Mouse (Mus musculus) gastrocnemius, postnatal 10 days (tissue): ENCODE measurements around the gene Rapgef4. TPM values are rescaled to one million over a fixed set of nuclear protein-coding genes. Genes with fewer than 3 reads are reported as not detected.

Experiments
- DNase-seq: peaks from one replicate; pipeline ENCODE4 v3.0.0; 2021; ENCODE audit warnings: mixed read lengths
- total RNA-seq, 2 experiments: library from RNA; stranded (reverse); gene quantifications; 2 replicates each; pipeline ENCODE4 v1.2.3; 2021

The Rapgef4 gene
- total RNA-seq, 2 experiments from 2014 or later: 2.4 to 4.4 TPM

DNA sequence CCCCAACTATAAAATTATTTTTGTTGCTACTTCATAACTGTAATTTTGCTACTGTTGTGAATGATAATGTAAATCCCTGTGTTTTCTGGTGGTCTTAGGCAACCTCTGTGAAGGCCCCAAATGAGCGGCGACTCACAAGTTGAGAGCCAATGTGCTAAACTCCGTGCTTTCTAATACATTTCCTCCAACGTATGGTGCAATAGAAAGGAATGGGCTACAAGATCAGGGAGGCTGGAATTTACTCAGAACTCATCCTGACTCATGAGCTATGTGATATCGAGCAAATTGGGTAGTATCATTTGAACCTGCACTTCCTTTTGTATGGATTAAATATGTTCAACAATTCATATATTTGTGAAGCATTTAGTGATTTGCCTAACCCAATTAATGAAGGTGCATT, 299.5 kb downstream of the Rapgef4 start:
- no peak for DNase-seq

DNA sequence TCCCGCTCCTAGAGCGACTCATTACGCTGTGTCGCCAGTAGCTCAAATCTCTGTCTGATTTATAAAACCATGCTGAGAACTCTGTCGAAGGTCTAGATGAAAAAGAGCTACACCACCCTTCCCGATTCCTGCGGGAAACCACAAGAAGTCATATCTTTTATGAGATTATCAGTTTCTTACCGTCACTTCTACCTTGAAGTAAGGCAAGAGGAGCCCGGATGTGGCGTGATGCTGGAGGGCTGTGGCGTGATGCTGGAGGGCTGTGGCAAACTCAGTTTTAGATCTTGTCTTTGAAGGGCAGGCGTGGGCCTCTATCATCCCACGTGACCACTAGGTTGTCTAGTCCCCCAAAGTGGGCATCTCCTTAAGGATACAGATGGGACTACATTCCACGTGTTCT, 300.9 kb downstream of the Rapgef4 start:
- DNase-seq: no peak

DNA sequence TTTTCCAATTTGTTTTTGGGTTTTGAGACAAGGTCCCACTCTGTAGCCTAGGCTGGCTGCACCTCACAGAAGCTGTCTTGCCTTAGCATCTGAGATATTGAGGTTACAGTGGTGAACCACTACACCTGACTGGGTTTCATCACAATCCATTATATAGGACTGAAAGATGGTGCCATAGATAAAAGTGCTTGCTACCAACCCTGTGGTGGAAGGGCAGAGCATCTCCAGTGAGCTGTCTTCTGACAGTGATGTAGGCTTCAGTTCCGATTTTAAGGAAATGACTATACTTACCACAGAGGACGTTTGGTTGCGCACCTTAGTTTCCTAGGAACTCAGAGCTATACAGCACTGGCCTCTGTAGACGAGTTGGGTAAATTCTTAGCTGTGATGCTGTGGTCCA, 301.7 kb downstream of the Rapgef4 start:
- DNase-seq: no peak

DNA sequence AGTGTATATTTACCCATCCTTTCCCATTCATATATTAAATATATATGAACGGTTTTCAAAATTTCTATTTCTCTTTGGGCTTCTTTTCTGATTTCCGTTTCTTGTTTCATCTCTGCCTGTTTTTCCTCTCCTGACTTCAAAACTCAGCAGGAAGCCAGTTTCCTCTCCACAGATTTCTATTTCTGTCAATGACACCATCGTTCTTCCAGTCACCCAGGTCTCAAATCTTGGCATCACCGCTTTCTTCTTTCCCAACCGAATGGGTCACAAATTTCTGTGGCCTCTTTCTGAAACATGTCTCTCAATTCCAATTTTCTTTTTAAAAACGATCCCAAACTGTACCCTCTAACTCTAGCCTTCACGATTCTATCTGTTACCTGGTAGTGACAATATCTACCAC, 303.6 kb downstream of the Rapgef4 start:
- no peak for DNase-seq

DNA sequence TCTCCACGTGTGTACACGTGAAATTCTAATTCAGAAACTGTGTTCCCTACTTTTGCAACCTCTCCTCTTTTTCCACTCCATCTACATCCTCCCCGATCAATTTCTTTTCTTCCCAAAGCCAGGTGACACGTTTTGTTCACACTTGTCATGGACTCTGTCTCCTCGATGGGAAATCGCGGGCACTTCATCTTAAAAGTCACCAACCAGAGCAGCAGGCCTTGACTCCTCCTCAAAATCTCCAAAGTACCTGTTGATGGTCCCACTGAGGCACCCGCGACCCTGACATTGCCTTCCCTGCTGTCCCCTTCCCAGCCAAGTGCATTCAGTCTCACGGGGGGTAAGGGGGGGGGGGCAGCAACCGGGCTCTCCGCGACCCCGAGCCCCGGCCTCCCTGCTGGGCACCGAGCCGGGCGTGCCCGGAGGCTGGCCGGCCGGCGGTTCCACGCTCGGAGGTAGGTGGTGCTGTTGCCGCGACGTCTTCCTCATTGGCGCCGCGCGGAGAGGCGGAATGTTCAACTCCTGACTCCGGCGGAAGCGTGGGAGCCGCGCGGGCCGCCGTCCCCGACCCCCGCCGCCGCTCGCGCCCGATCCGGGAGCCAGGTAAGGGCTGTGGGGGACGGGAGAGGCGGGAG, 304.3 kb downstream of the Rapgef4 start, which contains the start of gene Map3k20:
Gene Map3k20 (plus strand): TSS at position 382 of the 632 bp plus-strand sequence.
- peak; percentile 72 for DNase-seq

DNA sequence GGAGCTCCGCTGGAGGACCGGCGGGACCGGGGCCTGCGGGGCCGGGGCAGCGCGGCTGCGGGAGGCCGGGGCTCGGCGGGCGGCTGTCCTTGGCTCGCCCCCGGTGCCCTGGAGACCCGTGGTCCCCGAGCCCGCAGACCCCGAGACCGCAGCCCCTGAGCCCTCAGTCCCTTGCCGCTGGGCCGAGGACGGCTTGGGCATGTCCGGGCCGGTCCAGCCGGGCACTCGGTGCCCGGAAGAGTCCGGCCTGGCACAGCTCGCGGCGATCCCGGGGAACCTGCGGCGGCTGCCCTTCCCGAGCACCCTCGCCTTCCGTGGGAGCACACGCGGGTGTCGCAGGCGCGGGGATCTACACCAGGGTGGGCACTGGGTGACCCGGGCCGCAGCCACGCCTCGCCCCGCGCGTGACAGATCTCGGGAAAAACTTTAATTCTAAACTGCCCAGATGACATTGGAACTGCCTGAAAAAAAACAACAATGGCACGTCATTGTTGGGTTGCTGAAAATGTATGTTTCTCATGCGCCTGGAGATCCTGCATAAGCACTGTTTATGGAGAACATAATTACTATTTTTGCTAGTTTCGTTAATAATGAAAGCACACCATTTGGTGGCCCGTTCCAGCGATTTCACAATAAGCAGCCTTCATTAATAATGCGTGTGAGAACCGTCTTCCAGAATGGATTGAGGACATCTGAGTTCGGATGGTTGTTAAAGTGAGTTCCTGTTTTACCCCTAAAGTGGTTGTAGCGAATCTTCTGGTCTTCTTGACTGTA, 305.0 kb downstream of the Rapgef4 start:
- peak; percentile 54 for DNase-seq

DNA sequence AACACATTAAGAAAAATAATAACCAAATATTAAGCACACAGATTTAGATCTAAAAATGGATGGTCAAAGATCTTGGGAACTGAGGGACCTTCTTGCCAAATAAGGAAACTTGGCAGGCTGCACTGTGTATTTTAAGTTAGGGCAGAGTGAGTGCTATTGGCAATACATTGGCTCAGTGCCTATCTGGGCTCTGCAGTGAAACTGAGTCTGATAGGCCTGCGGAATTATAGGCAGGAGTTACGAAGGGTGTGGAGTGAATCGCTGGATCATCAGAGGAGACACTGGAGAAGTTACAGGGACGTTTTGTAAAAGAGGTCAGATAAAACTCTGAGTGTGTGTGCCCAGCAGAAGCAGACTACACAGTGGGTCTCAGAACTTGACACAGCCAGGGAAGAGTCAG, 306.1 kb downstream of the Rapgef4 start:
- no peak for DNase-seq

DNA sequence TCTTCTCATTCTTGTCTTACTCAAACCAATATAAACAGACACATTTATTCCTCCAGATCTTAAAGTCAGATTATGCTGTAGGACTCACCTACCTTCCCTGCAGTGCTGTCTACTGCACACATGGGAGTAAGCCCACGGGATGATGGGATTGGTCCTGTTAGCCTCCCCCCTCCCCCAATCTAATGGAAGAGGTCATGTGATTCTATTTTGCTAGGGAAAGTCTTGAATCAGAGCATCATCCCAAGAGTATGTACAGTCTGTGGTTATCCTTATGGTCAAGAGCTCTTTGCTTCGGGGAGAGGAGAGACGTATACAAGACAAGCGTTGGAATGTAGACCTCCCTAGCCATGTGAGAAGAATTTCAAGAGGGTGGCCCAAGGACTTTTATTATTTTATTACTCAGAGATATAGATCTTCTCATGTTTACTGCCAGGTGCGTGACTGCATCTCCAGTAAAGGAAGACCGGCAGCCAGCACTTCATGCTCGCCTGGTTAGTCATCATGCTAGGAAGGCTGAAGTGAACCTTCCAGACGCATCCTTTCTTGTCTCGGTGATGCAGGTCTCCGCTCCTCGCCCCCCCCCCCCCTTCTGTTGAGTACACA, 308.0 kb downstream of the Rapgef4 start:
- no peak for DNase-seq

DNA sequence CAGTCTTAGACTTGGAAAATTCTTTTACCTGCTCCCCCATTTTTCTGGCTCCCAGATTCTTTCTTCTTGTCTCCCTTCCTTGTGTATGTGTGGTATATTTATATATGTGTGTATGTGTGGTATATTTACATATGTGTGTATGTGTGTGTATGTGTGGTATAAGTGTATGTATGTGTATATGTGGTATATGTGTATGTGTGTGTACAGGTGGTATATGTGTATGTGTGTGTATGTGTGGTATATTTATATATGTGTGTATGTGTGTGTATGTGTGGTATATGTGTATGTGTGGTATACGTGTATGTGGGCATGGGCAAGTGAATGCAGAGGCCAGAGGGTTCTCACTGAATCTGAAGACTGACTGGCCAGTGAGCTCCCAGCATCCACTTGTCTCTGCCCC, 310.1 kb downstream of the Rapgef4 start:
- DNase-seq: no peak

DNA sequence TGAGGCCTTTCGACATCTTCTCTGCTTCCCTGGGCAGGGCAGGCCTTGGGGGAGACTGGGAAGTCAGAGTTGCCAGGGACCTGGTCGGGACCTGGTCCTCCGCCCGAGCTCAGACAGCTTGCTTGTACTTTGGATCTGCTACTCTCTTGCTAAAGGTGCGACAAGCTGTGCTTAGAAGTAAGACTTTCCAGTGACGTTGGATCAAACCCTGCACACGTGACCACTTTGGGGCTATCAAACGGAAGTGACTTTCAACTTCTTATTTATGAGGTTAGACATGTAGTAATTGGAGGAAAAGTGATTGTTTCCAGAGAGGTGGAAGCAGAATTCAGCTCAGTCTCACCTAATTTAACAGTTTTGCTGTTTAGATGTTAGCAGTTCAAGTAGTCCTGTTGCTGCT, 311.5 kb downstream of the Rapgef4 start:
- no peak for DNase-seq

DNA sequence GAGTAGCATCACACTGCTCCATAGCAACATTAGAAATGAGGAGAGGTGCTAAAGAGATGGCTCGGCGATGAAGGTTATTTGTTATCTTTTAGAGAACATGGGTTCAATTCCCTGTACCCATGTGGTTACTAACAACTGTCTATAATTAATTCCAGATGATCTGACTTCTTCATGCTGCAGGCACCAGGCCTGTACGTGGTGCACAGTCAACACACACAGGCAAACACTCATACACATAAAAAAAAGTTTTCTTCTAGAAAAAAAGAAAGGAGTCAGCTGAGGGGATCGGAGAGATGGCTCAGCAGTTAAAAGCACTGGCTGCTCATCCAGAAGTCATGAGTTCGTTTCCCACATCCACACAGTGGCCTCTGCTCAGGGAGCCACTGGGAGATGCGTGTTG, 314.0 kb downstream of the Rapgef4 start:
- DNase-seq: no peak

DNA sequence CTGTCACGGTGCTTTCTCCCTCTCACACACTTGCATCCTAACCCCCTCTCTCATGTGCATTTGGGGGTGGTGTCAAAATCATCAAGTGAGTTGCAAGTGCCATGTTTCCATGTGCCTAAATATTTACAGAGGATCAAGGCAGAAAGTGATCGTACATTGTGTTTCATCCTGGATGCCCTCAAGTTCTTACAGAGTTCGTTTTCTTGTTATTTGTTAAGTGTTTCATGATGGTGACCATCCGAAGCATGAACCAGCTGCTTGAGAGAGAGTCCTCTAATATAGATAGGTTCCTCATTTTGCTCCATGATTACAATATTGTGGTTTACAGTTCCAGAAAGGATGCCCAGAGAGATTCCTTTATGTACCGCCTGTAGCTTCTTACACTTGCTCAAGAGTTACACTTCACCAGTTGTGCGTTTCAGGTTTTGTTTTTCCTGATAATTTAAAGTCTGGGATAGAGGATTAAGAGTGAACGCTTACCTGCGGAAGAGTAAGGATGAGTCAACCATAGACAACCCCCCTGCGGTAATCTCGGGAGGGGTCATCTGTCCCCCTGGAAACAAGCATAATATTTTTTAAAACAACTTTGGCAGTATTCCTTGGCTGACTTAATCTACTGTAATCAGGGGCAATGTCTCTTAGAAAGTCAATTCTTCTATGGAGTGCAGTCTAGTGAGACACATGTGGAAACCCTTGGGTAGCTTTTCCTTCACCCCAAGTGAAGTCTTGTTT, 316.1 kb downstream of the Rapgef4 start:
- DNase-seq: no peak

DNA sequence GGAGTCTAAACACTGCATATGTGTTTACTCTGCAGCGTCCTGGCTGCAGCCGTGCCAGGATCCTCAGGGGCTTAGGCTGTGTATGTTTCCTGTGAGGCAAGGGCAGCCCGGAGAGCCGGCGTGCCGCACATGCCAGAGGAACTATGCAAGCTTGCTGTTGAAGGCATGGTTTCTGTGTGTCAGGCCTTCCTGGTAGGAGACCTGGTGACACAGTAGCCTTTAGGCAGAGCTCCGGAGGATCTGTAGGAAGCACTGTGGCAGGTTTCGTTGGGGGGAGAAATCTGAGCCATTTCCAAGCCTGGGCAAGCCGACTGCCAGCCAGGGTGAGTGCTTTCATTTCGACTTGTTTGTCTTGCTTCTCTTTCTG, 316.7 kb downstream of the Rapgef4 start:
- DNase-seq: peak; percentile 31

DNA sequence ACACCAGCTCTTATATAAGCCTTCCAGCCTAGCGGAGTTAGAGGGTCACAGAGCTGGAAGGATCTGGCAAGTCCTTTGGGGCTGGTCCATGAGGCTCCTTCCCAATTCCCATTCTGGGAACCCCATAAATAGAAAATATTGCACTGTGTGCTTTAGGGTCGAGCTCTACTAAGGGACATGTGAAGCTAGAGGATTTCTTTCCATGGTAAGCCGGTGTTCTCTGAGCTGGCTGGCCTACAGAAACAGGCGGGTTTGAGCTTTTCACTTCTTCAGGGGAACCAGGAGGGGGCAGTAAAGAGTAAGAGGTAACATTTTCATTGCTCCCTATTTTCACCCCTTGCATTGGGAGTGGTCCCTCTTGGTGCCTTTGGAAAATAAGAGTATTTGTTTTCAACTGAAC, 317.4 kb downstream of the Rapgef4 start:
- peak; percentile 26 for DNase-seq

DNA sequence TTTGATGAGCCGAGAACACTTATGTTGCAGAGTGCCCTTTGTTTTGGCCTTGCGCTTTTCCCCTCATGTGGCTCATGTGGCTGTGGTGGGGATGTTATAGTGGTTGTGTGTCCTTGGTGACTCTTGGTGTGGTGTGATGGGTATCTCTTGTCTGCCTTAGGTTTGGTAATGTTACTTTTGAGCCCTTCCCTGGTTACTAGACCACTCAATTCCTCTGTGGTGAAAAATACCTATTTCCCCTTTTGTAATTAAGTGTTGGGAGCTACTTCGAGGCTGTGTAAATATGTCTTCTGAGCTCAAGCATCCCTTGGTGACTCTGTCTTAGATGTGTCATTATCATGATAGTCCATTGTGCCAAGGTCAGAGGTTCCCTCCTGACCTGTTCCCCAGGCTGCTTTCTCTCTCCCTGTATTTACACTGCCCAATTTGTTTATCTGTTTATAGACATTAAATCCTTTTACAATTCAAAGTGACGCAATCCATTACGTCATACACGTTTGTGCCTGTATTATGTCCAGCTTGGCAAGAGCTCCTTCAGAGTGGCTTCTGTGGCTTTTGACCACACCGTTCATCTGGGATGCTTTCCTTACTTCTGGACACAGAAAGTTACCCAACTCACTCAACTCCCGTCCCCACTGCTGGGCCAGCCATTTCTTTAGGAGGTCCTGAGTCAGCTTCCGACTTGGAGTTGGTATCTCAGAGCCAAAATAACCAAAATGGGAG, 320.3 kb downstream of the Rapgef4 start:
- DNase-seq: no peak

DNA sequence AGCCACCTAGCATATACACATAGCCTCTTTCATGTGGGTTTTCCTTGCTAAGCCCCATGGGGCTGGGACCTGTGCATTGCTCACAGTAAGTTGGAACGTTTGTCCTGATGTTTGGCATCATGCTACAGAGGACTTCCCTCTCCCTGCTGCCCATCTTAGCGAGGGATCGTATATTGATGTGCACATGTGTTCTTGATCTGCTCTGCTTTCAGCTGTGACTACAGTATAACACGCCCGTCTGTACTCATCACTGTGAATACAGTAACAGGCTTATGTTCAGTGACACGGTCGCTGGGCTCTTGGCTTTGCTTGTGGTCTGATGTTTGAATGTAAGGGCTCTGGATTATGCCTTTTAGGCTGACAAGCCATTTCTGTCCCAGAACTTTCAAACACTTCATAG, 324.7 kb downstream of the Rapgef4 start:
- DNase-seq: no peak

Other genes with a start within 250 kb of the Rapgef4 start
- gene Itga6, start 235.6 kb upstream of the Rapgef4 start, total RNA-seq: 10 to 100 TPM; 46.4 to 50.3 TPM
- gene Pdk1, start 108.0 kb upstream of the Rapgef4 start, total RNA-seq: 10 to 100 TPM; 52.8 to 54.8 TPM